Mouse (Mus musculus): ENCODE results near the gene Nsmce4a. TPM values are rescaled to one million over a fixed set of nuclear protein-coding genes. Genes with fewer than 3 reads are reported as not detected.

Nsmce4a gene
- polyA plus RNA-seq, 1 experiment from 2014 or later = 234 TPM

DNA sequence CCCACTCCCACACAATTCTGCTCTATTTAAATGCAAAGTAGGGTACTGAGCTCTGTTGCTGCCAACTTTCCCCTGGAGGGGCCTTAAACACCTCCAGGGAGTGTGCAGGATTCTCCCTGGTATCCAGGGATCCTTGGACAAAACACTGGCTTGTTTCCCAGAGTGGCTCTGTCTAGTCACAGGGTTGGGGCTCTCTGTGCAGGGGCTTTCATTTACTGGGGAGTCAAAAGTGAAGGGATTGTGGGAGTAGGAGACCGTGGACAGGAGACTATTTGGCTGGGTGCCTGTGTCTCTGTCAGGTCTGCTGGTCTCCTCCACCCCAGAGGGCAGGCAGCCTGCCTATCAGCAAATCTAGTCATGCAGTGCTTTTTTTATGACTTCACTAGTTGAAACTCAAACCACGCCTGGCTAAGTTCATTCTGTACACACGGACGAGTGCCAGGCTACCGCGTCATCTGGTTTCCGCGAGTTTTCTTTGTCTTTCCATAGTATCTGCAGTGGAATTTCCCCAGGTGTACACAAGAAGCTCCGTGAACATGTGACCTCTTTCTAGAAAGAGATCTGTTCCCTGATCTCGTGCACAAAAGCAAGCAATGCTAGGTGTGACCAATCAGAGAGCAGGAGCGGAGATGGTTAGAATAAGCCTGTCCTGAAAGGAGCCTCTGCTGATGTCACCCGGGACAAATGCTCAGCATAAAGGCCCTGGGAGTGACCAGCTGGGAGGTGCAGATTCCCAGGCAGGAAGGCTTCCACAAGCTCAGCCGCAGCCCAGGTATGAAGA is 1.5 kb upstream of the Nsmce4a start:
- Histone ChIP-seq H3K4me1 (ENCODE audit: control insufficient read depth, insufficient read depth, low read length) (peaks cover 2% of the 10 kb centered on the region; the same call in 1 of the 2 replicates), H3K4me3 (ENCODE audit: low read depth, low read length) (no peak overlapping the region), H3K36me3 (ENCODE audit: control insufficient read depth, insufficient read depth, low read length) (no peaks in the 10 kb centered on the region), H3K9ac (ENCODE audit: low read length) (no peak overlapping the region), H3K27me3 (ENCODE audit: control insufficient read depth, insufficient read depth, low read length) (0 out of 2 replicates have a peak, but pooled peaks cover 3% of the 10 kb centered on the region), H3K9me3 (ENCODE audit: control insufficient read depth, low read length) (no peaks in the 10 kb centered on the region), H3K27ac (replicated peaks; ENCODE audit: low read depth, low read length) (no peak overlapping the region), H3K4me2 (ENCODE audit: low read depth, severe bottlenecking) (no peak overlapping the region)
- 68% methylated on average over 13 of the region's 13 CpGs for WGBS
- DNase-seq (ENCODE audit: low spot score) (no peak), ATAC-seq (ENCODE audit: insufficient number of reproducible peaks, low FRiP score, low TSS enrichment, low read depth) (no peak)

GRCm38 (mm10) chr7:130573746-130574145 is 828 bp upstream of the Nsmce4a start:
- Histone ChIP-seq H3K9ac (ENCODE audit: low read length) (no peak overlapping the region), H3K4me1 (ENCODE audit: control insufficient read depth, insufficient read depth, low read length) (peaks cover 2% of the 10 kb centered on the region; the same call in 1 of the 2 replicates), H3K27ac (replicated peaks; ENCODE audit: low read depth, low read length) (no peak overlapping the region), H3K27me3 (ENCODE audit: control insufficient read depth, insufficient read depth, low read length) (0 out of 2 replicates have a peak, but pooled peaks cover 3% of the 10 kb centered on the region), H3K36me3 (ENCODE audit: control insufficient read depth, insufficient read depth, low read length) (no peaks in the 10 kb centered on the region), H3K4me3 (ENCODE audit: low read depth, low read length) (no peak overlapping the region), H3K4me2 (ENCODE audit: low read depth, severe bottlenecking) (no peak overlapping the region), H3K9me3 (ENCODE audit: control insufficient read depth, low read length) (no peaks in the 10 kb centered on the region)
- DNase-seq (ENCODE audit: low spot score) (no peak), ATAC-seq (ENCODE audit: insufficient number of reproducible peaks, low FRiP score, low TSS enrichment, low read depth) (no peak)
- 96% methylated on average over 10 of the region's 10 CpGs for WGBS

DNA sequence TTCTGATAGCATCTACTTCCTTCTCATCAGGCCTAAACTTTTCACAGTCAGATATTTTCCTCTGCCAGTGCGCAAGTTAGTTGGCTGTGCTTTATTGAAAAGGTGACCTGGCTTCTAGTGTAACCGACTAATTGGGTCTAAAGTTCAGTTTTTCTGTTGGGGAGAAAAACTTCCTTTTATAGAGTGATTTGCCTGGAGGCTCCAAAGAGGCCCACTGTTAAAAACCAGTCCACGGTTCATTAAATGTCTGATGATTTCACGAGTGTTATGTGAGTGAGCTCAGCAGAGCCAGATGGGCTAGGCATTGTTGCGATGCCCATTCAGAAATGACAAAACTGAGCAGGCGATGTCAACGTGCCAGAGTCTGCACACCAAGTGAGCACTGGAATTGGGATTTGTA is 2.4 kb downstream of the Nsmce4a start:
- H3K9me3 ChIP-seq (ENCODE audit: control insufficient read depth, low read length) = no peaks in the 10 kb centered on the region
- no peak overlapping the region for H3K4me2 ChIP-seq (ENCODE audit: low read depth, severe bottlenecking)
- H3K27ac ChIP-seq (replicated peaks; ENCODE audit: low read depth, low read length) = no peak overlapping the region
- WGBS = 62% methylated on average over 7 of the region's 7 CpGs
- no peak for DNase-seq (ENCODE audit: low spot score)
- no peaks in the 10 kb centered on the region for H3K36me3 ChIP-seq (ENCODE audit: control insufficient read depth, insufficient read depth, low read length)
- H3K9ac ChIP-seq (ENCODE audit: low read length) = no peak overlapping the region
- H3K4me1 ChIP-seq (ENCODE audit: control insufficient read depth, insufficient read depth, low read length) = no peaks in the 10 kb centered on the region
- H3K27me3 ChIP-seq (ENCODE audit: control insufficient read depth, insufficient read depth, low read length) = 0 out of 2 replicates have a peak, but pooled peaks cover 3% of the 10 kb centered on the region
- H3K4me3 ChIP-seq (ENCODE audit: low read depth, low read length) = no peak overlapping the region
- ATAC-seq (ENCODE audit: insufficient number of reproducible peaks, low FRiP score, low TSS enrichment, low read depth) = no peak

- 61% methylated on average over 9 of the region's 9 CpGs for WGBS
These were observed 4.0 kb downstream of the Nsmce4a start for GRCm38 (mm10) chr7:130568783-130569436.

GRCm38 (mm10) chr7:130564596-130564995 is 8.3 kb downstream of the Nsmce4a start:
- H3K9me3 ChIP-seq (ENCODE audit: control insufficient read depth, low read length) = no peaks in the 10 kb centered on the region
- H3K27ac ChIP-seq (replicated peaks; ENCODE audit: low read depth, low read length) = no peak overlapping the region
- H3K4me3 ChIP-seq (ENCODE audit: low read depth, low read length) = no peak overlapping the region
- WGBS = 64% methylated on average over 3 of the region's 3 CpGs
- no peak overlapping the region for H3K9ac ChIP-seq (ENCODE audit: low read length)
- no peak overlapping the region for H3K4me2 ChIP-seq (ENCODE audit: low read depth, severe bottlenecking)
- ATAC-seq (ENCODE audit: insufficient number of reproducible peaks, low FRiP score, low TSS enrichment, low read depth) (no peak), DNase-seq (ENCODE audit: low spot score) (no peak)
- no peaks in the 10 kb centered on the region for H3K36me3 ChIP-seq (ENCODE audit: control insufficient read depth, insufficient read depth, low read length)
- no peaks in the 10 kb centered on the region for H3K4me1 ChIP-seq (ENCODE audit: control insufficient read depth, insufficient read depth, low read length)
- no peaks in the 10 kb centered on the region for H3K27me3 ChIP-seq (ENCODE audit: control insufficient read depth, insufficient read depth, low read length)

More at GRCm38 (mm10) chr7:130568783-130569436, 4.0 kb downstream of the Nsmce4a start:
- H3K9ac ChIP-seq (ENCODE audit: low read length) = no peak overlapping the region
- no peaks in the 10 kb centered on the region for H3K4me1 ChIP-seq (ENCODE audit: control insufficient read depth, insufficient read depth, low read length)
- no peaks in the 10 kb centered on the region for H3K9me3 ChIP-seq (ENCODE audit: control insufficient read depth, low read length)
- no peak for DNase-seq (ENCODE audit: low spot score)
- H3K4me2 ChIP-seq (ENCODE audit: low read depth, severe bottlenecking) = no peak overlapping the region
- no peak overlapping the region for H3K4me3 ChIP-seq (ENCODE audit: low read depth, low read length)
- no peaks in the 10 kb centered on the region for H3K36me3 ChIP-seq (ENCODE audit: control insufficient read depth, insufficient read depth, low read length)
- no peak for ATAC-seq (ENCODE audit: insufficient number of reproducible peaks, low FRiP score, low TSS enrichment, low read depth)
- H3K27ac ChIP-seq (replicated peaks; ENCODE audit: low read depth, low read length) = no peak overlapping the region
- no peaks in the 10 kb centered on the region for H3K27me3 ChIP-seq (ENCODE audit: control insufficient read depth, insufficient read depth, low read length)

- DNase-seq (ENCODE audit: low spot score) = no peak
- H3K27me3 ChIP-seq (ENCODE audit: control insufficient read depth, insufficient read depth, low read length) = no peaks in the 10 kb centered on the region
- 72% methylated on average over 4 of the region's 4 CpGs for WGBS
- no peak overlapping the region for H3K4me3 ChIP-seq (ENCODE audit: low read depth, low read length)
- H3K9me3 ChIP-seq (ENCODE audit: control insufficient read depth, low read length) = no peaks in the 10 kb centered on the region
- H3K36me3 ChIP-seq (ENCODE audit: control insufficient read depth, insufficient read depth, low read length) = no peaks in the 10 kb centered on the region
- no peak overlapping the region for H3K9ac ChIP-seq (ENCODE audit: low read length)
- no peaks in the 10 kb centered on the region for H3K4me1 ChIP-seq (ENCODE audit: control insufficient read depth, insufficient read depth, low read length)
- H3K27ac ChIP-seq (replicated peaks; ENCODE audit: low read depth, low read length) = no peak overlapping the region
- H3K4me2 ChIP-seq (ENCODE audit: low read depth, severe bottlenecking) = no peak overlapping the region
- no peak for ATAC-seq (ENCODE audit: insufficient number of reproducible peaks, low FRiP score, low TSS enrichment, low read depth)
These were observed 9.0 kb downstream of the Nsmce4a start for GRCm38 (mm10) chr7:130563880-130564279.

DNA sequence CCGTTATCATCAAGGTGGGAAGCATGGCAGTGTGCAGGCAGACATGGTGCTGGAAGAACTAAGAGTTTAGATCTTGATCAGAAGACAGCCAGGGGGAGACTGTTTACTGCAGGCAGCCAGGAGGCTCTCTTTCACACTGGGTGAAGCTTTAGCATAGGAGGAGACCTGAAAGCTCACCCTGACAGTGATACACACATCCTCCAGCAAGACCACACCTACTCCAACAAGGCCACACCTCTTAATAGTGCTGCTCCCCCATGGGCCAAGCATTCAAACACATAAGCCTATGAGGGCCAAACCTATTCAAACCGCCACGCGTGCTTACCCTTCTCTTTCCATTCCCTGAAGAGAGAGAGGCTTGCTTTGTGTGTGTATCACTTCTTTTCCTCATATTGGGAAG is 9.6 kb downstream of the Nsmce4a start:
- 81% methylated on average over 4 of the region's 4 CpGs for WGBS
- H3K4me1 ChIP-seq (ENCODE audit: control insufficient read depth, insufficient read depth, low read length) = no peaks in the 10 kb centered on the region
- no peak overlapping the region for H3K27ac ChIP-seq (replicated peaks; ENCODE audit: low read depth, low read length)
- no peak overlapping the region for H3K4me2 ChIP-seq (ENCODE audit: low read depth, severe bottlenecking)
- ATAC-seq (ENCODE audit: insufficient number of reproducible peaks, low FRiP score, low TSS enrichment, low read depth) = no peak
- no peak for DNase-seq (ENCODE audit: low spot score)
- no peaks in the 10 kb centered on the region for H3K36me3 ChIP-seq (ENCODE audit: control insufficient read depth, insufficient read depth, low read length)
- no peaks in the 10 kb centered on the region for H3K9me3 ChIP-seq (ENCODE audit: control insufficient read depth, low read length)
- no peaks in the 10 kb centered on the region for H3K27me3 ChIP-seq (ENCODE audit: control insufficient read depth, insufficient read depth, low read length)
- no peak overlapping the region for H3K9ac ChIP-seq (ENCODE audit: low read length)
- H3K4me3 ChIP-seq (ENCODE audit: low read depth, low read length) = no peak overlapping the region

- Histone ChIP-seq H3K27ac (replicated peaks; ENCODE audit: low read depth, low read length) (no peak overlapping the region), H3K27me3 (ENCODE audit: control insufficient read depth, insufficient read depth, low read length) (no peaks in the 10 kb centered on the region), H3K36me3 (ENCODE audit: control insufficient read depth, insufficient read depth, low read length) (no peaks in the 10 kb centered on the region), H3K9ac (ENCODE audit: low read length) (no peak overlapping the region), H3K4me3 (ENCODE audit: low read depth, low read length) (no peak overlapping the region), H3K4me1 (ENCODE audit: control insufficient read depth, insufficient read depth, low read length) (no peaks in the 10 kb centered on the region), H3K4me2 (ENCODE audit: low read depth, severe bottlenecking) (no peak overlapping the region), H3K9me3 (ENCODE audit: control insufficient read depth, low read length) (no peaks in the 10 kb centered on the region)
- no peak for ATAC-seq (ENCODE audit: insufficient number of reproducible peaks, low FRiP score, low TSS enrichment, low read depth)
- no peak for DNase-seq (ENCODE audit: low spot score)
- 67% methylated on average over 1 of the region's 1 CpGs for WGBS
These were observed 12.0 kb downstream of the Nsmce4a start for GRCm38 (mm10) chr7:130560933-130561332.
